Mouse (Mus musculus): ENCODE measurements at regions not wholly inside any gene's neighbourhood (a gene's known extent, or its start where the extent isn't known, plus 50 kb on each side); places are given as distances from the start of the nearest gene placed in this dataset.

DNA sequence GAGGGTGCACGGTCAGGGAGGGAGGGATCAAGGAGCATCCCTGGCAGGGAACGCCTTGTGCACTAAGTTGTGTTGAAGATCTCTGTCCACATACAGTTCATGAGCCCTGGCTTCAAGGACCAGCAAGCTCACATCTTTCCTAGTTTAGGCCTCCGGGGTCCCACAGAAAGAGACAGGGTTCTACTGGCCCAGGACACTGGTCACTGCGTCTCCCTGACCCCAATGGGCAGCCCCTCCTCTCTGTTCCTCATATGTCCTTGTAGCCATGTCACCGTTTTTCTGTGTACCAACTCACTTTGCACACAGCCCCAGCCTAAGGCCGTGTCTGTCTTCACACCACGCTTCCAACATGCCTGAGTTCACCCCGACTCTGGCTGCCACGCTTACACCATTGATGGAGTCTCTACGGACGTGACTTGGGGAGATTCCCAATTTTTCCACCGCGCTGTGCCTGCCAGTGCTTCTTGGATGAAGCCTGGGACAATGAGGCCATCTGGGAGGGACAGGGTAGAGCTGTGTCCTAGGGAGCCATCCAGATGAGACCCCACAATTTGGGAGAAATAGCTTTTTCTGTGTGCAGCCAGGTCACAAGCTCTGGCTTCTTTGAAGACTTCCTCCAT is 86.5 kb upstream of the Ret start:
- Histone ChIP-seq H3K9ac (replicated peaks) (no peak overlapping the region), H3K36me3 (no peaks in the 10 kb centered on the region), H3K9me3 (replicated peaks) (no peaks in the 10 kb centered on the region), H3K4me3 (replicated peaks) (no peak overlapping the region), H3K4me1 (no peaks in the 10 kb centered on the region), H3K4me2 (no peak overlapping the region), H3K27ac (replicated peaks) (no peak overlapping the region), H3K27me3 (replicated peaks) (no peaks in the 10 kb centered on the region)
- ATAC-seq (ENCODE audit: low FRiP score) = no peak
- 88% methylated on average over 13 of the region's 13 CpGs for WGBS

DNA sequence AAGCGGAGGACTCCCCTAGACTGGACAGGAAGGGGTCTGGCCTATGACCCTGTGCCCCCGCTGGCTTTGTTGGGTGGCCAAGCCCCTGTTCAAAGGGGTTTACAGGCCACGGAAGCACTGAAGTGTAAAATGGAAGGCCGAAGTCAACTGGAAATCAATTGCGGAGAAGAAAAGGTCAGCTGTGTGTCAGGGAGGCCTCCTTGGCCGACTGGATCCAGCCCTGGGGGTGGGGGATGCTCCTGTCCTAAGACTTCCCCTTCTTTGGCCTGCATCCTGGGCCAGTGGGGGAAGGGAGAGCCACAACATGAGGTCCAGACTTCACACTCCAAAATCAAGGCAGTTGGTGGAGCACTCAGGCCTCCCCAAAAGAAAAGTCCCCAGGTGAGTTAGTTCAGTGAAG is 66.4 kb upstream of the Ret start:
- no peaks in the 10 kb centered on the region for H3K9me3 ChIP-seq (replicated peaks)
- no peaks in the 10 kb centered on the region for H3K27me3 ChIP-seq (replicated peaks)
- ATAC-seq (ENCODE audit: low FRiP score) = no peak
- no peaks in the 10 kb centered on the region for H3K4me1 ChIP-seq
- WGBS = 9% methylated on average over 6 of the region's 6 CpGs
- H3K4me3 ChIP-seq (replicated peaks) = no peak overlapping the region
- no peak overlapping the region for H3K4me2 ChIP-seq
- no peak overlapping the region for H3K9ac ChIP-seq (replicated peaks)
- H3K36me3 ChIP-seq = no peaks in the 10 kb centered on the region
- no peak overlapping the region for H3K27ac ChIP-seq (replicated peaks)

DNA sequence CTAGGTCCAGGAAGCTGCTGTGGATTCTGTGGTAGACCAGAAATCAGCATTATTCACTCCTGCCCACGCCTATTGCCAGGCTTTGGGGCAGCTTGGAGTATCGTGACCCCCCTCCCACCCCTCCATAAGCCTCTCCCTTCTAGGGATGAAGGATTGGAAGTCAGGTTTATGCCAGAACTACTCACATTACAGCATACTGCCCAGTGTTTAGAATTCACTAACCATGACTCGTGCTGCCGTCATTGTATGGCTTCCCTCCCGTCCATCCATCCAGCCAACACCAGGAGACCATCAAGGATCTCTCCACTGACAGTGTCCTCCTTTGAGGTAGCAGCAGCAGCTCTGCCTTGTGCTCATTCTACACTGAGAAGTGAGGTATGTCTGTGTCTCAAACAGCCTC is 62.4 kb upstream of the Ret start:
- Histone ChIP-seq H3K27me3 (replicated peaks) (no peaks in the 10 kb centered on the region), H3K36me3 (no peaks in the 10 kb centered on the region), H3K9ac (replicated peaks) (no peak overlapping the region), H3K4me1 (no peaks in the 10 kb centered on the region), H3K4me3 (replicated peaks) (no peak overlapping the region), H3K4me2 (no peak overlapping the region), H3K27ac (replicated peaks) (no peak overlapping the region), H3K9me3 (replicated peaks) (no peaks in the 10 kb centered on the region)
- WGBS = 84% methylated on average over 5 of the region's 5 CpGs
- ATAC-seq (ENCODE audit: low FRiP score) = no peak

DNA sequence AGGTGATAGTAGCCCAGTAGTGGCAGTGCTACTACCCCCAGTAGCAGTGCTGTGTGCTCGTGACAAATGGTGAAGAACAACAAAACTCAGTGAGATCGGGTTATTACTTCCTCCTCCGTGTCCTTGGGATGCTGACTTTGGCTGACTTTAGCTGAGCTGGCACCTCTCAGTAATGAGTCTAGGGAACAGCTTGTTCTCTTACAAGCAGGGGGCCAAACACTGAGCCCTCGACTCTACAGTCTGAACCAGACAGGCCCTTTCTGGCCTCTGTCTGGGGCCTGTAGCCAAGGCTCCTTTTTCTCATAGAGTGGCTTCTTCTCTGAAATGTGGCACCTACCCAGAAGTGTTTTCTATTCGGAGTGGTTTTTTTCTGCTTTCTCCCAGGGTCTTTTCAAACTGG is 57.4 kb upstream of the Ret start:
- H3K27me3 ChIP-seq (replicated peaks) = no peaks in the 10 kb centered on the region
- no peak for ATAC-seq (ENCODE audit: low FRiP score)
- H3K36me3 ChIP-seq = no peaks in the 10 kb centered on the region
- 77% methylated on average over 5 of the region's 5 CpGs for WGBS
- H3K4me3 ChIP-seq (replicated peaks) = no peak overlapping the region
- H3K9me3 ChIP-seq (replicated peaks) = no peaks in the 10 kb centered on the region
- no peaks in the 10 kb centered on the region for H3K4me1 ChIP-seq
- no peak overlapping the region for H3K27ac ChIP-seq (replicated peaks)
- H3K4me2 ChIP-seq = no peak overlapping the region
- H3K9ac ChIP-seq (replicated peaks) = no peak overlapping the region

DNA sequence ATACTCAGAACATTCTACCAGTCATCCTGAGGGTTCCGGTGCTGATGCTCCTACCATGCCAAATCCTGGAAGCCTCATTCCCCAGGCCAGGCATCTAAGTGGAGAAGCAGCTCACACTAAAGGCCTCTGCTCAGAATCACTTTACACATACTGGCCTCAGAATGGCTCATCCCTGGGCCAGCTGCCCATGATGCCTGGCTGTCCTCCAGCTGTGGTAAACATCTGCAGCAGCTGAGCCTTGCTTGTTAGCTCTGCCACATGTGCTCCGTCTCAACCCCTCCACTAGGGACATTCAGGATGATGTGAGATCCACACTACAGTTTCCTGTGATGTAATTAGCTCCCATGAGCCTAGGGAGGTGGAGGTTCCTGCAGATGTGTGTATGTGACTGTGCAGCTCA is 55.2 kb upstream of the Ret start:
- no peak overlapping the region for H3K9ac ChIP-seq (replicated peaks)

DNA sequence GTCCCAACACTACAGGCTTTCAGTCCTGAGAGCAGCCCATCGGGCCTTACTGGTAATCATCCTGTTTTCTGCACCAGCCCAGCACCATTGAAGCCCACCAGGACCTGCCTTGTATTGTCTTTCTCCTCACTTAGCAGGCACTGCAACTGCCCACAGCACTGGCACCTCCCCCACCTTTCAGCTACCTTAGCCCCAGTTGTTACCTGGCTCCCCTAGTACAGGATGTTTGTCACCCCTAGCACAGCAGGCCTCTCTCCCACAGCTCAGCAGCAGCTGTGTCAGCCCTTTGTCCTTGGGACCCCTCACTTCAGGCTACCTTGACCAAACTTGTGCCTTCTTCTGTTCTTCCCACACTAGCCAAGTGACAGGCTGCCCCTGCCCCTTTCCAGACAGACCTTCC is 53.6 kb upstream of the Ret start:
- 33% methylated on average over 1 of the region's 1 CpGs for WGBS
- H3K9ac ChIP-seq (replicated peaks) = no peak overlapping the region
- H3K9me3 ChIP-seq (replicated peaks) = no peaks in the 10 kb centered on the region
- H3K4me1 ChIP-seq = no peaks in the 10 kb centered on the region
- no peaks in the 10 kb centered on the region for H3K27me3 ChIP-seq (replicated peaks)
- ATAC-seq (ENCODE audit: low FRiP score) = no peak
- H3K4me2 ChIP-seq = no peak overlapping the region
- no peak overlapping the region for H3K4me3 ChIP-seq (replicated peaks)
- no peaks in the 10 kb centered on the region for H3K36me3 ChIP-seq
- H3K27ac ChIP-seq (replicated peaks) = no peak overlapping the region

More for the DNA sequence above, 55.2 kb upstream of the Ret start:
- Histone ChIP-seq H3K27ac (replicated peaks) (no peak overlapping the region), H3K4me2 (no peak overlapping the region), H3K27me3 (replicated peaks) (no peaks in the 10 kb centered on the region), H3K4me1 (no peaks in the 10 kb centered on the region), H3K36me3 (no peaks in the 10 kb centered on the region), H3K4me3 (replicated peaks) (no peak overlapping the region), H3K9me3 (replicated peaks) (no peaks in the 10 kb centered on the region)
- 73% methylated on average over 2 of the region's 2 CpGs for WGBS
- no peak for ATAC-seq (ENCODE audit: low FRiP score)

DNA sequence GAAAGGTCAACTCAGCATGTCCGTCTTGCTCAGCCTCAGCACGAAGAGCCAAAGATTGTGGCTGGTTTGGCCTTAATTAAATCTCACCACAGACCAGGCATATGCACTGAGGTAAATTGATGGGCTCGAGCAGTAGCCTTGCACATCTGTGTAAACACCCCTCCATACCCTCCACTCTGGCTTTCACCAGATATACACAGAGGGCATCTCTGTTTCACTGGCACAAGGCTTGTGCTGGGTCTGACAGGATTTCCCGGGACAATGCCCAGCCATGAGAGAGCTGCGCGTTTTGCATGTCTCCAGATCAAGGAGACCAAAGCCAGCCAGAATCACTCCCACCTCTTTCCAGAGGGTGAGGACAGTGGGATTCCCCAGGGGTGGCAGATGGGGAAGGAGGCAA is 52.5 kb upstream of the Ret start:
- Histone ChIP-seq H3K4me3 (replicated peaks) (no peak overlapping the region), H3K9me3 (replicated peaks) (no peaks in the 10 kb centered on the region), H3K27me3 (replicated peaks) (no peaks in the 10 kb centered on the region), H3K27ac (replicated peaks) (no peak overlapping the region), H3K9ac (replicated peaks) (no peak overlapping the region), H3K36me3 (no peaks in the 10 kb centered on the region), H3K4me1 (no peaks in the 10 kb centered on the region), H3K4me2 (no peak overlapping the region)
- ATAC-seq (ENCODE audit: low FRiP score) = no peak
- 87% methylated on average over 6 of the region's 6 CpGs for WGBS
